Mouse (Mus musculus): ENCODE measurements around the gene Map3k5.

Gene Map3k5

GRCm38 (mm10) chr10:20060320-20060970 is 126.2 kb downstream of the Map3k5 start:
- DNase-seq, result no peak

GRCm38 (mm10) chr10:20064556-20065207 is 130.4 kb downstream of the Map3k5 start:
- DNase-seq, result no peak

GRCm38 (mm10) chr10:20066069-20066665 is 131.9 kb downstream of the Map3k5 start:
- no peak for DNase-seq

- DNase-seq, result no peak
These were observed 135.6 kb downstream of the Map3k5 start for GRCm38 (mm10) chr10:20069771-20070460.

GRCm38 (mm10) chr10:20070576-20071109 is 136.4 kb downstream of the Map3k5 start:
- no peak for DNase-seq

- DNase-seq, result peak; percentile 3
These were observed 137.4 kb downstream of the Map3k5 start for GRCm38 (mm10) chr10:20071716-20072115.

- DNase-seq, result peak; percentile 85
These were observed 139.1 kb downstream of the Map3k5 start for GRCm38 (mm10) chr10:20073236-20073893.

GRCm38 (mm10) chr10:20076541-20077469 is 142.5 kb downstream of the Map3k5 start:
- DNase-seq, result no peak

GRCm38 (mm10) chr10:20078350-20078749 is 144.1 kb downstream of the Map3k5 start:
- DNase-seq, result no peak

GRCm38 (mm10) chr10:20087841-20088240 is 153.6 kb downstream of the Map3k5 start:
- no peak for DNase-seq

- DNase-seq, result no peak
These were observed 154.8 kb downstream of the Map3k5 start for GRCm38 (mm10) chr10:20089026-20089425.

- no peak for DNase-seq
These were observed 155.9 kb downstream of the Map3k5 start for GRCm38 (mm10) chr10:20090171-20090570.

GRCm38 (mm10) chr10:20091416-20091815 is 157.1 kb downstream of the Map3k5 start:
- DNase-seq, result no peak

- no peak for DNase-seq
These were observed 158.1 kb downstream of the Map3k5 start for GRCm38 (mm10) chr10:20092371-20092770.

GRCm38 (mm10) chr10:20101456-20101855 is 167.2 kb downstream of the Map3k5 start:
- no peak for DNase-seq

- peak; percentile 45 for DNase-seq
These were observed 170.1 kb downstream of the Map3k5 start for GRCm38 (mm10) chr10:20104271-20104931.

- DNase-seq, result no peak
These were observed 171.3 kb downstream of the Map3k5 start for GRCm38 (mm10) chr10:20105575-20105974.

- no peak for DNase-seq
These were observed 172.8 kb downstream of the Map3k5 start for GRCm38 (mm10) chr10:20107031-20107430.

GRCm38 (mm10) chr10:20111508-20111907 is 177.2 kb downstream of the Map3k5 start:
- no peak for DNase-seq

GRCm38 (mm10) chr10:20112026-20112973 is 178.0 kb downstream of the Map3k5 start:
- DNase-seq, result no peak

Data from kidney, postnatal 10 days (tissue).